In genomic region chr11:5795290-5795689, GRCm38 (mm10) we compare ENCODE assay signal across 18 mouse cellular contexts. TPM values are rescaled to one million over a fixed set of nuclear protein-coding genes. Genes with fewer than 3 reads are reported as not detected.
A peak's percentile ranks its signal among the peaks of the same experiment; 100 is the strongest.
DNase-seq lines count a peak whose midpoint lies in the region; ATAC-seq and TF ChIP-seq lines count a peak whose summit lies in the region.
"Had no signal": no experiment of that assay in that cellular context is flagged by ENCODE, and none has a peak within 500 bp of the region (broad histone marks: within the 10 kb centered on the region; RNA-seq: fewer than 3 reads in every experiment).

No protein-coding gene starts in this region.

- H3K9ac ChIP-seq in forebrain, embryonic 14.5 days (ENCODE audit: low read length): no peak overlapping the region
- H3K9ac ChIP-seq in forebrain, embryonic 12.5 days: no peak overlapping the region
- no peak overlapping the region for H3K9ac ChIP-seq in heart, embryonic 12.5 days
- H3K9ac ChIP-seq in heart, postnatal 0 days (replicated peaks; ENCODE audit: low read depth, low read length): no peak overlapping the region
- H3K9ac ChIP-seq in liver, embryonic 11.5 days (ENCODE audit: low read depth, low read length): no peak overlapping the region
- H3K9ac ChIP-seq: kidney, embryonic 15.5 days; limb, embryonic 15.5 days; midbrain, embryonic 12.5 days; neural tube, embryonic 12.5 days had no signal

- H3K27me3 ChIP-seq in forebrain, embryonic 14.5 days (replicated peaks; ENCODE audit: control insufficient read depth, insufficient read depth, low read length): no peaks in the 10 kb centered on the region
- H3K27me3 ChIP-seq in forebrain, embryonic 12.5 days: no peaks in the 10 kb centered on the region
- H3K27me3 ChIP-seq in heart, embryonic 12.5 days (replicated peaks): no peaks in the 10 kb centered on the region
- no peaks in the 10 kb centered on the region for H3K27me3 ChIP-seq in heart, postnatal 0 days (ENCODE audit: control insufficient read depth, insufficient read depth, low read length)
- no peaks in the 10 kb centered on the region for H3K27me3 ChIP-seq in liver, embryonic 11.5 days (replicated peaks; ENCODE audit: control insufficient read depth, insufficient read depth, low read length)
- H3K27me3 ChIP-seq: kidney, embryonic 15.5 days; limb, embryonic 15.5 days; midbrain, embryonic 12.5 days; neural tube, embryonic 12.5 days had no signal

- WGBS in forebrain, embryonic 14.5 days: 85% methylated on average over 9 of the region's 9 CpGs
- WGBS in forebrain, embryonic 12.5 days: 94% methylated on average over 9 of the region's 9 CpGs
- WGBS in heart, embryonic 12.5 days: 85% methylated on average over 9 of the region's 9 CpGs
- WGBS in heart, postnatal 0 days: 74% methylated on average over 9 of the region's 9 CpGs
- WGBS in liver, embryonic 11.5 days: 87% methylated on average over 9 of the region's 9 CpGs

- H3K9me3 ChIP-seq in forebrain, embryonic 14.5 days (replicated peaks; ENCODE audit: control insufficient read depth, low read length): no peaks in the 10 kb centered on the region
- no peaks in the 10 kb centered on the region for H3K9me3 ChIP-seq in forebrain, embryonic 12.5 days
- H3K9me3 ChIP-seq in heart, embryonic 12.5 days (replicated peaks): no peaks in the 10 kb centered on the region
- no peaks in the 10 kb centered on the region for H3K9me3 ChIP-seq in heart, postnatal 0 days (replicated peaks; ENCODE audit: control insufficient read depth, low read length)
- no peaks in the 10 kb centered on the region for H3K9me3 ChIP-seq in liver, embryonic 11.5 days (ENCODE audit: control insufficient read depth, low read length)
- H3K9me3 ChIP-seq: G1E; kidney, embryonic 15.5 days; limb, embryonic 15.5 days; midbrain, embryonic 12.5 days; neural tube, embryonic 12.5 days had no signal

- no peak for TF ChIP-seq EP300 in heart, postnatal 0 days (IDR thresholded peaks at IDR 0.05; ENCODE audit: low read depth)

- ATAC-seq in forebrain, embryonic 14.5 days: no peak
- ATAC-seq in forebrain, embryonic 12.5 days (ENCODE audit: low FRiP score): no peak
- ATAC-seq in heart, embryonic 12.5 days (ENCODE audit: insufficient number of reproducible peaks, low FRiP score): no peak
- no peak for ATAC-seq in heart, postnatal 0 days (ENCODE audit: insufficient read depth, low read depth)
- ATAC-seq in liver, embryonic 11.5 days (replicated peaks; ENCODE audit: low FRiP score): no peak
- ATAC-seq: intestine, postnatal 0 days; lung, postnatal 0 days had no signal

- H3K4me3 ChIP-seq in forebrain, embryonic 14.5 days (ENCODE audit: low read depth, low read length): no peak overlapping the region
- H3K4me3 ChIP-seq in forebrain, embryonic 12.5 days (replicated peaks): no peak overlapping the region
- no peak overlapping the region for H3K4me3 ChIP-seq in heart, embryonic 12.5 days
- H3K4me3 ChIP-seq in heart, postnatal 0 days (ENCODE audit: low read depth, low read length): no peak overlapping the region
- no peak overlapping the region for H3K4me3 ChIP-seq in liver, embryonic 11.5 days (ENCODE audit: low read depth, low read length)
- H3K4me3 ChIP-seq: kidney, embryonic 15.5 days; limb, embryonic 15.5 days; midbrain, embryonic 12.5 days; neural tube, embryonic 12.5 days had no signal

- H3K4me2 ChIP-seq in forebrain, embryonic 14.5 days (ENCODE audit: low read length): no peak overlapping the region
- H3K4me2 ChIP-seq in forebrain, embryonic 12.5 days: no peak overlapping the region
- H3K4me2 ChIP-seq in heart, embryonic 12.5 days: no peak overlapping the region
- H3K4me2 ChIP-seq in heart, postnatal 0 days (ENCODE audit: low read depth, low read length): no peak overlapping the region
- no peak overlapping the region for H3K4me2 ChIP-seq in liver, embryonic 11.5 days
- H3K4me2 ChIP-seq: kidney, embryonic 15.5 days; limb, embryonic 15.5 days; midbrain, embryonic 12.5 days; neural tube, embryonic 12.5 days had no signal

- intact Hi-C loops in heart, postnatal 36 days (cut with DNase I): no loop called here

- peaks cover 90% of the 10 kb centered on the region for H3K36me3 ChIP-seq in forebrain, embryonic 14.5 days (ENCODE audit: control insufficient read depth, insufficient read depth, low read length)
- peaks cover 90% of the 10 kb centered on the region for H3K36me3 ChIP-seq in forebrain, embryonic 12.5 days (replicated peaks)
- H3K36me3 ChIP-seq in heart, embryonic 12.5 days: peaks cover 89% of the 10 kb centered on the region
- peaks cover 80% of the 10 kb centered on the region for H3K36me3 ChIP-seq in heart, postnatal 0 days (replicated peaks; ENCODE audit: control insufficient read depth, insufficient read depth, low read length)
- peaks cover 59% of the 10 kb centered on the region for H3K36me3 ChIP-seq in liver, embryonic 11.5 days (ENCODE audit: control insufficient read depth, insufficient read depth, low read length)

- TF ChIP-seq CTCF in heart, postnatal 0 days (IDR thresholded peaks at IDR 0.05; ENCODE audit: low read depth): no peak

- peak overlapping the region; percentile 5; the same call in 1 of the 2 replicates for H3K27ac ChIP-seq in forebrain, embryonic 14.5 days (ENCODE audit: low read depth, low read length)
- H3K27ac ChIP-seq in forebrain, embryonic 12.5 days: no peak overlapping the region
- peak overlapping the region; percentile 50 for H3K27ac ChIP-seq in heart, embryonic 12.5 days (ENCODE audit: poor library complexity, severe bottlenecking)
- H3K27ac ChIP-seq in heart, postnatal 0 days (ENCODE audit: low read depth): peak overlapping the region; percentile 72
- H3K27ac ChIP-seq in liver, embryonic 11.5 days (ENCODE audit: low read depth, low read length): no peak overlapping the region
- H3K27ac ChIP-seq: kidney, embryonic 15.5 days; limb, embryonic 15.5 days; midbrain, embryonic 12.5 days; neural tube, embryonic 12.5 days had no signal

- no peaks in the 10 kb centered on the region for H3K4me1 ChIP-seq in forebrain, embryonic 14.5 days (ENCODE audit: control insufficient read depth, insufficient read depth, low read length)
- peaks cover 1% of the 10 kb centered on the region; the same call in 1 of the 2 replicates for H3K4me1 ChIP-seq in forebrain, embryonic 12.5 days
- H3K4me1 ChIP-seq in heart, embryonic 12.5 days (replicated peaks): peaks cover 34% of the 10 kb centered on the region
- H3K4me1 ChIP-seq in heart, postnatal 0 days (ENCODE audit: control insufficient read depth, insufficient read depth): peaks cover 11% of the 10 kb centered on the region; the same call in 1 of the 2 replicates
- H3K4me1 ChIP-seq in liver, embryonic 11.5 days (replicated peaks; ENCODE audit: control insufficient read depth, insufficient read depth, low read length): no peaks in the 10 kb centered on the region
- H3K4me1 ChIP-seq: kidney, embryonic 15.5 days; limb, embryonic 15.5 days; neural tube, embryonic 12.5 days had no signal

- no peak for DNase-seq in forebrain, embryonic 14.5 days (ENCODE audit: low spot score)
- no peak for DNase-seq in heart, postnatal 36 days
- peak; percentile 81 for DNase-seq in MN1 (ENCODE audit: low spot score)
- no peak for DNase-seq in heart, postnatal 0 days (ENCODE audit: low spot score)
- no peak for DNase-seq in liver, embryonic 11.5 days (ENCODE audit: low spot score)
- DNase-seq: adrenal gland, postnatal 25 days; thymus, postnatal 14 days had no signal

RNA-seq across cellular contexts. Expression of gene Dbnl, which starts 7.0 kb away (rescaled TPM):
- polyA plus RNA-seq in forebrain, embryonic 14.5 days (2014; fragmentation: Nextera tagmentation; extraction: Ambion mirVana): 100 and 136 TPM in 2 replicates
- polyA plus RNA-seq in forebrain, embryonic 12.5 days (2016; fragmentation: Nextera tagmentation; extraction: Ambion mirVana): 137 and 140 TPM in 2 replicates
- 87.0 and 88.0 TPM in 2 replicates for polyA plus RNA-seq in heart, embryonic 12.5 days (2016; fragmentation: Nextera tagmentation; extraction: Ambion mirVana)
- total RNA-seq in heart, postnatal 36 days (2021): 10 to 100 TPM; 27.5 to 30.3 TPM
- total RNA-seq in heart, postnatal 0 days (2014; rRNA removed; ENCODE audit: low replicate concordance): 32.1 and 42.4 TPM in 2 replicates
- 42.9 and 45.2 TPM in 2 replicates for polyA plus RNA-seq in heart, postnatal 0 days (2015; fragmentation: Nextera tagmentation; extraction: Ambion mirVana)
- polyA plus RNA-seq in liver, embryonic 11.5 days (2014; fragmentation: Nextera tagmentation; extraction: Ambion mirVana): 104 and 110 TPM in 2 replicates

RNA-seq across cellular contexts. Expression of gene Pgam2, which starts 8.2 kb away (rescaled TPM):
- polyA plus RNA-seq in forebrain, embryonic 14.5 days (2014; fragmentation: Nextera tagmentation; extraction: Ambion mirVana): 2.1 TPM in 2 replicates
- 2.5 and 3.7 TPM in 2 replicates for polyA plus RNA-seq in forebrain, embryonic 12.5 days (2016; fragmentation: Nextera tagmentation; extraction: Ambion mirVana)
- 738 and 761 TPM in 2 replicates for polyA plus RNA-seq in heart, embryonic 12.5 days (2016; fragmentation: Nextera tagmentation; extraction: Ambion mirVana)
- 100 to 1,000 TPM; 793 to 969 TPM for total RNA-seq in heart, postnatal 36 days (2021)
- total RNA-seq in heart, postnatal 0 days (2014; rRNA removed; ENCODE audit: low replicate concordance): 734 and 862 TPM in 2 replicates
- 1,513 and 1,614 TPM in 2 replicates for polyA plus RNA-seq in heart, postnatal 0 days (2015; fragmentation: Nextera tagmentation; extraction: Ambion mirVana)
- 6.0 and 12.1 TPM in 2 replicates for polyA plus RNA-seq in liver, embryonic 11.5 days (2014; fragmentation: Nextera tagmentation; extraction: Ambion mirVana)
- total RNA-seq: adrenal gland, postnatal 25 days; hematopoietic stem cell, adult 5-6 weeks; megakaryocyte progenitor cell, adult 5-6 weeks had no signal

RNA-seq across cellular contexts. Expression of gene Urgcp, which starts 33.1 kb away (rescaled TPM):
- polyA plus RNA-seq in forebrain, embryonic 14.5 days (2014; fragmentation: Nextera tagmentation; extraction: Ambion mirVana): 16.0 and 20.9 TPM in 2 replicates
- 24.8 and 26.2 TPM in 2 replicates for polyA plus RNA-seq in forebrain, embryonic 12.5 days (2016; fragmentation: Nextera tagmentation; extraction: Ambion mirVana)
- polyA plus RNA-seq in heart, embryonic 12.5 days (2016; fragmentation: Nextera tagmentation; extraction: Ambion mirVana): 32.2 and 33.8 TPM in 2 replicates
- 10 to 100 TPM; 57.1 to 59.1 TPM for total RNA-seq in heart, postnatal 36 days (2021)
- total RNA-seq in heart, postnatal 0 days (2014; rRNA removed; ENCODE audit: low replicate concordance): 71.3 and 72.9 TPM in 2 replicates
- 33.1 and 38.0 TPM in 2 replicates for polyA plus RNA-seq in heart, postnatal 0 days (2015; fragmentation: Nextera tagmentation; extraction: Ambion mirVana)
- polyA plus RNA-seq in liver, embryonic 11.5 days (2014; fragmentation: Nextera tagmentation; extraction: Ambion mirVana): 17.0 and 17.1 TPM in 2 replicates

RNA-seq across cellular contexts. Expression of gene Polm, which starts 42.5 kb away (rescaled TPM):
- polyA plus RNA-seq in forebrain, embryonic 14.5 days (2014; fragmentation: Nextera tagmentation; extraction: Ambion mirVana): 3.9 and 5.3 TPM in 2 replicates
- polyA plus RNA-seq in forebrain, embryonic 12.5 days (2016; fragmentation: Nextera tagmentation; extraction: Ambion mirVana): 7.7 and 8.4 TPM in 2 replicates
- polyA plus RNA-seq in heart, embryonic 12.5 days (2016; fragmentation: Nextera tagmentation; extraction: Ambion mirVana): 8.4 and 9.0 TPM in 2 replicates
- 1 to 10 TPM; 2.7 to 3.1 TPM for total RNA-seq in heart, postnatal 36 days (2021)
- total RNA-seq in heart, postnatal 0 days (2014; rRNA removed; ENCODE audit: low replicate concordance): 1.7 and 4.4 TPM in 2 replicates
- 3.3 and 3.7 TPM in 2 replicates for polyA plus RNA-seq in heart, postnatal 0 days (2015; fragmentation: Nextera tagmentation; extraction: Ambion mirVana)
- polyA plus RNA-seq in liver, embryonic 11.5 days (2014; fragmentation: Nextera tagmentation; extraction: Ambion mirVana): 6.0 and 6.2 TPM in 2 replicates

Comparison
In these comparisons a context has a peak if more than half of its experiments do, and no peak if none do; other contexts are left out.
1. H3K27ac ChIP-seq: peak in forebrain, embryonic 14.5 days (single experiment), heart, embryonic 12.5 days (single experiment) and heart, postnatal 0 days (single experiment); none in forebrain, embryonic 12.5 days (single experiment) and liver, embryonic 11.5 days (single experiment).
2. RNA of gene Pgam2, which starts 8.2 kb away (polyA plus RNA-seq): 1,513 to 1,614 TPM in heart, postnatal 0 days and 738 to 761 TPM in heart, embryonic 12.5 days; 6.0 to 12.1 TPM in liver, embryonic 11.5 days, 2.5 to 3.7 TPM in forebrain, embryonic 12.5 days and 2.1 TPM in forebrain, embryonic 14.5 days; every median in the first group is over 10 times any median in the second.